Mouse (Mus musculus): ENCODE data around the gene Zfp85. TPM values are rescaled to one million over a fixed set of nuclear protein-coding genes. Genes with fewer than 3 reads are reported as not detected.
"Not testable (repeated sequence)": the region's sequence is repeated elsewhere in the genome, so short reads cannot be mapped to it uniquely, and the experiment has no call there.

The Zfp85 gene
- 0.12 TPM in 1 of 2 replicates, not detected in the other for polyA plus RNA-seq (2012; ENCODE audit: insufficient read depth, low replicate concordance)

- H3K4me1 ChIP-seq: peaks cover 9% of the 10 kb centered on the region
- TF ChIP-seq GATA1 (IDR thresholded peaks at IDR 0.05; ENCODE audit: borderline replicate concordance, low read length): no peak
- no peak for TF ChIP-seq FLI1 (IDR thresholded peaks at IDR 0.05; ENCODE audit: low read length)
- no peaks in the 10 kb centered on the region for H3K9me3 ChIP-seq
- H3K4me3 ChIP-seq (replicated peaks): peak within 1 kb of the TSS; percentile 92
- peaks cover 14% of the 10 kb centered on the region for H3K36me3 ChIP-seq (replicated peaks; ENCODE audit: low read length)
- no peaks in the 10 kb centered on the region for H3K27me3 ChIP-seq (replicated peaks)
Measured at GRCm38 (mm10) chr13:67754333-67755306, at the start of gene Zfp85. Gene Zfp85 (minus strand): TSS chr13:67755228.

GRCm38 (mm10) chr13:67799151-67799550 lies 44.1 kb upstream of the Zfp85 start:
- H3K27me3 ChIP-seq (replicated peaks); H3K36me3 ChIP-seq (replicated peaks; ENCODE audit: low read length); H3K9me3 ChIP-seq; H3K4me3 ChIP-seq (replicated peaks); H3K4me1 ChIP-seq: not testable (repeated sequence)

DNA sequence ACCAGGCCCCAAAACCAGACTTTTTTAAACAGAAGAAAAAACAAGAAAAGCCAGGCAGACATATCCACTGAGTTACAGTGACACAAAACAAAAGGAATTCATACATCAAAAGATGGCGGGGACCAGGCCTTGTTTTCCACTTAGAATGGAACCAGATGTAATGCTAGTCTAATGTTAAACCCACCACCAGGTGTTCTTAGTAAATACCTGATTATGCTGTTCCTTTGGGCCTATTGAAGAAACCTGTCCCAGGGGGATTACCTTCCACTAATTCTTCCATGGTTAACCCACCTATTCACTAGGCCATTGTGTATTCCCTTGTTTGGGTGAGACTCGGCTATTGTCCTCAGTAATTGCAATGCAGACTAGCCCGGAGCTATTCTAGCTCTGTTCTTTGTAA lies 43.6 kb upstream of the Zfp85 start:
- no peaks in the 10 kb centered on the region; the same call in 1 of the 2 replicates for H3K4me1 ChIP-seq
- H3K27me3 ChIP-seq (replicated peaks): no peaks in the 10 kb centered on the region
- no peak overlapping the region for H3K4me3 ChIP-seq (replicated peaks)
- no peaks in the 10 kb centered on the region for H3K36me3 ChIP-seq (replicated peaks; ENCODE audit: low read length)
- TF ChIP-seq FLI1 (IDR thresholded peaks at IDR 0.05; ENCODE audit: low read length): no peak
- TF ChIP-seq GATA1 (IDR thresholded peaks at IDR 0.05; ENCODE audit: borderline replicate concordance, low read length): no peak
- no peaks in the 10 kb centered on the region for H3K9me3 ChIP-seq

- peaks cover 4% of the 10 kb centered on the region for H3K36me3 ChIP-seq (replicated peaks; ENCODE audit: low read length)
- no peak for TF ChIP-seq GATA1 (IDR thresholded peaks at IDR 0.05; ENCODE audit: borderline replicate concordance, low read length)
- TF ChIP-seq FLI1 (IDR thresholded peaks at IDR 0.05; ENCODE audit: low read length): no peak
- H3K27me3 ChIP-seq (replicated peaks): no peaks in the 10 kb centered on the region
- peaks cover 9% of the 10 kb centered on the region; the same call in 1 of the 2 replicates for H3K9me3 ChIP-seq
- no peak overlapping the region for H3K4me3 ChIP-seq (replicated peaks)
- H3K4me1 ChIP-seq: no peaks in the 10 kb centered on the region
Measured at GRCm38 (mm10) chr13:67791921-67792455, 37.0 kb upstream of the Zfp85 start.

- TF ChIP-seq FLI1 (IDR thresholded peaks at IDR 0.05; ENCODE audit: low read length) (no peak), GATA1 (IDR thresholded peaks at IDR 0.05; ENCODE audit: borderline replicate concordance, low read length) (no peak)
- Histone ChIP-seq H3K36me3 (replicated peaks; ENCODE audit: low read length) (peaks cover 4% of the 10 kb centered on the region), H3K27me3 (replicated peaks) (no peaks in the 10 kb centered on the region), H3K4me1 (peaks cover 13% of the 10 kb centered on the region), H3K9me3 (peaks cover 5% of the 10 kb centered on the region), H3K4me3 (replicated peaks) (peak within 1 kb of the TSS; percentile 95)
Measured at GRCm38 (mm10) chr13:67779265-67780221, 24.5 kb upstream of the Zfp85 start, which contains the start of gene Zfp493. Gene Zfp493 (plus strand): TSS chr13:67779693.

GRCm38 (mm10) chr13:67763031-67763768 lies 8.2 kb upstream of the Zfp85 start:
- TF ChIP-seq FLI1 (IDR thresholded peaks at IDR 0.05; ENCODE audit: low read length) (no peak), GATA1 (IDR thresholded peaks at IDR 0.05; ENCODE audit: borderline replicate concordance, low read length) (no peak)
- H3K4me1 ChIP-seq: no peaks in the 10 kb centered on the region
- no peaks in the 10 kb centered on the region for H3K36me3 ChIP-seq (replicated peaks; ENCODE audit: low read length)
- H3K9me3 ChIP-seq: no peaks in the 10 kb centered on the region
- H3K4me3 ChIP-seq (replicated peaks): no peak overlapping the region
- no peaks in the 10 kb centered on the region for H3K27me3 ChIP-seq (replicated peaks)

DNA sequence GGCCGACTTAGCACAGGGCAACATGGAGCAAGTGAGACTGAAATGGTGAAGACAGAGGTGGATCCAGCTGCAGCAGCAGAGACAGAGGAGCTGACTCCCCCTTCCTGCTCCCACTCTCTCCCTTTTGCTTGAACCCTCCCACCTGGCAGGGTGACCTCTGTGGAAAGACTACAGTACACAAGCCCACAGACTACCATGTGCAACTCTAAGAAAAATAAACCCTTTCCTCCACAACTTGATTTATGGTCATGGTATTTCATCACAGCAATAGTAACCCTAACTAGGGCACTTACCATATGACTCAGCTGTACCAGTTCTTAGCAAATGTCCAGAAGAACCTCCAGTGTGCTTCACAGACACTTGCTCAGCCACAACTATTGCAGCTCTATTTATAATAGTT lies 4.9 kb upstream of the Zfp85 start:
- no peak overlapping the region for H3K4me3 ChIP-seq (replicated peaks)
- H3K4me1 ChIP-seq: no peaks in the 10 kb centered on the region; the same call in 1 of the 2 replicates
- H3K9me3 ChIP-seq: no peaks in the 10 kb centered on the region
- no peaks in the 10 kb centered on the region for H3K36me3 ChIP-seq (replicated peaks; ENCODE audit: low read length)
- no peak for TF ChIP-seq FLI1 (IDR thresholded peaks at IDR 0.05; ENCODE audit: low read length)
- no peak for TF ChIP-seq GATA1 (IDR thresholded peaks at IDR 0.05; ENCODE audit: borderline replicate concordance, low read length)
- H3K27me3 ChIP-seq (replicated peaks): no peaks in the 10 kb centered on the region

GRCm38 (mm10) chr13:67755761-67756160 lies 733 bp upstream of the Zfp85 start:
- no peak overlapping the region for H3K4me3 ChIP-seq (replicated peaks)
- peaks cover 9% of the 10 kb centered on the region for H3K4me1 ChIP-seq
- H3K27me3 ChIP-seq (replicated peaks): no peaks in the 10 kb centered on the region
- no peaks in the 10 kb centered on the region for H3K9me3 ChIP-seq
- TF ChIP-seq FLI1 (IDR thresholded peaks at IDR 0.05; ENCODE audit: low read length) (no peak), GATA1 (IDR thresholded peaks at IDR 0.05; ENCODE audit: borderline replicate concordance, low read length) (no peak)
- H3K36me3 ChIP-seq (replicated peaks; ENCODE audit: low read length): peaks cover 11% of the 10 kb centered on the region

GRCm38 (mm10) chr13:67743896-67744295 lies 11.1 kb downstream of the Zfp85 start:
- H3K4me1 ChIP-seq: no peaks in the 10 kb centered on the region
- TF ChIP-seq FLI1 (IDR thresholded peaks at IDR 0.05; ENCODE audit: low read length) (no peak), GATA1 (IDR thresholded peaks at IDR 0.05; ENCODE audit: borderline replicate concordance, low read length) (no peak)
- H3K4me3 ChIP-seq (replicated peaks): no peak overlapping the region
- no peaks in the 10 kb centered on the region for H3K27me3 ChIP-seq (replicated peaks)
- peaks cover 44% of the 10 kb centered on the region for H3K9me3 ChIP-seq
- peaks cover 19% of the 10 kb centered on the region for H3K36me3 ChIP-seq (replicated peaks; ENCODE audit: low read length)

Data from megakaryocyte, embryonic 14.5 days (primary cell).